Mouse (Mus musculus) gastrocnemius, adult 8-10 months (tissue): ENCODE data around the gene Efnb3. TPM values are rescaled to one million over a fixed set of nuclear protein-coding genes. Genes with fewer than 3 reads are reported as not detected.

Experiments
- DNase-seq, 2 experiments: peaks; one replicate each; pipeline ENCODE4 v3.0.0; 2022; ENCODE audit warnings: low spot score in 2 of 2
- microRNA-seq: library from miRNA; unstranded; fragments of <30 nt; microRNA quantifications from one replicate; pipeline ENCODE4 v1.2.0, GENCODE M21; 2022
- total RNA-seq, 4 experiments: library from RNA; stranded (reverse); gene quantifications; 2 replicates each; pipeline ENCODE4 v1.2.4; 2022

The Efnb3 gene
- total RNA-seq, 4 experiments from 2014 or later, result 0.31 to 0.46 (median 0.35) TPM

GRCm38 (mm10) chr11:69516661-69517060 is 43.3 kb downstream of the Efnb3 start:
- DNase-seq, result no peak

GRCm38 (mm10) chr11:69516151-69516640 is 43.8 kb downstream of the Efnb3 start:
- no peak for DNase-seq

GRCm38 (mm10) chr11:69513840-69514239 is 46.2 kb downstream of the Efnb3 start:
- no peak for DNase-seq

GRCm38 (mm10) chr11:69510796-69511496 is 49.1 kb downstream of the Efnb3 start:
- DNase-seq, result no peak

Small RNAs within 50 kb of the gene (microRNA-seq; reads per million reads assigned to microRNA genes)
- gene Gm27493, result not detected

Other genes with a start within 250 kb of the Efnb3 start
- gene Cntrob, start 236.4 kb downstream of the Efnb3 start, total RNA-seq, result 1 to 10 TPM in 1 of 4 experiments, under 1 TPM in 3; 0.72 to 1.5 (median 0.88) TPM
- 10 to 100 TPM; 33.6 to 42.2 (median 37.9) TPM for gene Trappc1, start 236.2 kb downstream of the Efnb3 start, total RNA-seq
- gene Kcnab3, start 233.9 kb downstream of the Efnb3 start, total RNA-seq, result under 1 TPM in 1 of 4 experiments, not detected in 3; 0.13 TPM
- gene Rnf227, start 219.7 kb downstream of the Efnb3 start, total RNA-seq, result under 1 TPM in 1 of 4 experiments, not detected in 3; 0.22 TPM
- gene Chd3, start 190.8 kb downstream of the Efnb3 start, total RNA-seq, result 1 to 10 TPM; 4.2 to 9.0 (median 5.5) TPM
- 10 to 100 TPM; 73.2 to 78.1 (median 75.7) TPM for gene Naa38, start 164.7 kb downstream of the Efnb3 start, total RNA-seq
- 10 to 100 TPM; 33.2 to 38.0 (median 36.7) TPM for gene Cyb5d1, start 164.6 kb downstream of the Efnb3 start, total RNA-seq
- gene Tmem88, start 162.0 kb downstream of the Efnb3 start, total RNA-seq, result 1 to 10 TPM; 4.1 to 4.6 (median 4.1) TPM
- 10 to 100 TPM; 19.1 to 22.9 (median 20.8) TPM for gene Kdm6b, start 146.5 kb downstream of the Efnb3 start, total RNA-seq
- under 1 TPM in 3 of 4 experiments, not detected in 1; 0.02 to 0.68 (median 0.05) TPM for gene Dnah2, start 11.1 kb downstream of the Efnb3 start, total RNA-seq
- 1 to 10 TPM; 3.3 to 4.4 (median 3.7) TPM for gene Wrap53, start 20.1 kb upstream of the Efnb3 start, total RNA-seq
- 10 to 100 TPM; 12.6 to 17.2 (median 13.8) TPM for gene Trp53, start 20.2 kb upstream of the Efnb3 start, total RNA-seq
- gene Atp1b2, start 45.7 kb upstream of the Efnb3 start, total RNA-seq, result 100 to 1,000 TPM; 333 to 372 (median 353) TPM
- gene Shbg, start 57.7 kb upstream of the Efnb3 start, total RNA-seq, result not detected
- 1 to 10 TPM; 1.4 to 3.8 (median 2.7) TPM for gene Sat2, start 61.8 kb upstream of the Efnb3 start, total RNA-seq
- gene Fxr2, start 72.8 kb upstream of the Efnb3 start, total RNA-seq, result 100 to 1,000 TPM; 104 to 114 (median 108) TPM
- gene Sox15, start 95.1 kb upstream of the Efnb3 start, total RNA-seq, result not detected
- 1 to 10 TPM; 7.3 to 8.8 (median 8.3) TPM for gene Mpdu1, start 102.4 kb upstream of the Efnb3 start, total RNA-seq
- gene Cd68, start 105.9 kb upstream of the Efnb3 start, total RNA-seq, result 1 to 10 TPM in 3 of 4 experiments, under 1 TPM in 1; 0.73 to 3.7 (median 1.4) TPM
- gene Eif4a1, start 112.2 kb upstream of the Efnb3 start, total RNA-seq, result 100 to 1,000 TPM in 1 of 4 experiments, 10 to 100 TPM in 3; 81.9 to 109 (median 91.5) TPM
- 10 to 100 TPM; 25.7 to 29.4 (median 28.3) TPM for gene Senp3, start 121.9 kb upstream of the Efnb3 start, total RNA-seq
- gene Tnfsf13, start 125.6 kb upstream of the Efnb3 start, total RNA-seq, result under 1 TPM in 3 of 4 experiments, not detected in 1; 0.48 to 0.56 (median 0.54) TPM
- gene Tnfsf12, start 135.6 kb upstream of the Efnb3 start, total RNA-seq, result 1 to 10 TPM; 6.0 to 9.0 (median 7.1) TPM
- 1 to 10 TPM; 1.3 to 1.7 (median 1.6) TPM for gene Tnfsfm13, start 135.9 kb upstream of the Efnb3 start, total RNA-seq
- gene Polr2a, start 198.4 kb upstream of the Efnb3 start, total RNA-seq, result 10 to 100 TPM; 27.8 to 38.4 (median 35.3) TPM
- gene Slc35g3, start 201.8 kb upstream of the Efnb3 start, total RNA-seq, result not detected
- gene Zbtb4, start 205.7 kb upstream of the Efnb3 start, total RNA-seq, result 10 to 100 TPM; 35.6 to 40.3 (median 38.5) TPM
- gene Chrnb1, start 235.7 kb upstream of the Efnb3 start, total RNA-seq, result 10 to 100 TPM; 25.2 to 33.8 (median 28.9) TPM
- gene Fgf11, start 241.7 kb upstream of the Efnb3 start, total RNA-seq, result 1 to 10 TPM; 2.5 to 5.8 (median 4.0) TPM
- under 1 TPM; 0.17 to 0.31 (median 0.24) TPM for gene Tmem102, start 245.4 kb upstream of the Efnb3 start, total RNA-seq